Mouse (Mus musculus): ENCODE data around the gene Nav2.

- TF ChIP-seq GABPA (IDR thresholded peaks at IDR 0.05; ENCODE audit: insufficient replicate concordance, low read depth, low read length) (no peak), CHD2 (IDR thresholded peaks at IDR 0.05; ENCODE audit: low read length) (no peak), EP300 (IDR thresholded peaks at IDR 0.05; ENCODE audit: low read length) (no peak)
Observed at GRCm38 (mm10) chr7:49511820-49512453, 603.4 kb downstream of the Nav2 start.
